Mouse (Mus musculus) MEL (cell line): Measurements from ENCODE around the gene E330017A01Rik.

Experiments
- CHD2 ChIP-seq: IDR thresholded peaks from 2 replicates; pipeline ENCODE4 v1.6.1; 2011; ENCODE audit warnings: low read length, improper control_type of control experiment
- CTCF ChIP-seq, 3 experiments: IDR thresholded peaks in 2 of 3; conservative IDR thresholded peaks in 1 of 3; 2 replicates each; pipeline ENCODE4 v1.5.1; 2011 to 2012; ENCODE audit warnings: low read length in 3 of 3, low read depth in 2 of 3, mild to moderate bottlenecking in 2 of 3, improper control_type of control experiment in 1 of 3, inconsistent platforms in 1 of 3, mixed read lengths in 1 of 3, moderate library complexity in 1 of 3; ENCODE audit not compliant: control insufficient read depth in 1 of 3, insufficient read depth in 1 of 3, poor library complexity in 1 of 3, severe bottlenecking in 1 of 3

GRCm38 (mm10) chr16:58675256-58675655 is 36.7 kb upstream of the E330017A01Rik start:
- TF ChIP-seq CHD2 (no peak), CTCF (IDR thresholded peaks at IDR 0.05 in 2 of 3, conservative IDR thresholded peaks at IDR 0.05 in 1 of 3; ENCODE audit: control insufficient read depth in 1 of 3, insufficient read depth in 1 of 3, low read depth in 2 of 3, low read length in 3 of 3, poor library complexity in 1 of 3, severe bottlenecking in 1 of 3) (no peak)
